Mouse (Mus musculus): ENCODE data around the gene Clrn3. TPM values are rescaled to one million over a fixed set of nuclear protein-coding genes. Genes with fewer than 3 reads are reported as not detected.

Gene Clrn3
- total RNA-seq, 2 experiments from 2014 or later: not detected

DNA sequence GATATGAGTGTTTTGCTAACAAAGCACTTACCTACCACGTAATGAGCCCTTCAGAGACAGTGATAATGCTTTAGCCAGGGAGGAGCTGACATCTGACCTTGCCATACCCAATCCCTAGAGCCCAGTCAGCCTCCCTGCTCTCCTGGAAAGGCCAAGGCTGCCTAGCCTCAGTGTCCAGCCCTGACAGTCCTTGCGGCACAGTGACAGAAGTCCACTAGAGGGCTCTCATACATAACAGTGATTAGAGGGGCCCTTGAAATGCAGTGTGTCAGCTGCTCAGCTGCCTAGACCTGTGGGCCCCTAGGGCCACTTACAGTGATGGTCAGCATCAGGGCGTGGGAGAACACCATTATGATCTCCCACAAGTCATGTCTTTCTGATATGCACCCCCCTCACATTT is 33.2 kb downstream of the Clrn3 start:
- peak in 1 of 2 experiments; percentile 25 for DNase-seq (ENCODE audit: low spot score in 2 of 2)
- intact Hi-C loops (cut with DNase I): loop anchor here (2.0 to 5.0 kb wide), 2 partner anchors 173 to 242 kb away; no protein-coding TSS in a partner anchor

DNA sequence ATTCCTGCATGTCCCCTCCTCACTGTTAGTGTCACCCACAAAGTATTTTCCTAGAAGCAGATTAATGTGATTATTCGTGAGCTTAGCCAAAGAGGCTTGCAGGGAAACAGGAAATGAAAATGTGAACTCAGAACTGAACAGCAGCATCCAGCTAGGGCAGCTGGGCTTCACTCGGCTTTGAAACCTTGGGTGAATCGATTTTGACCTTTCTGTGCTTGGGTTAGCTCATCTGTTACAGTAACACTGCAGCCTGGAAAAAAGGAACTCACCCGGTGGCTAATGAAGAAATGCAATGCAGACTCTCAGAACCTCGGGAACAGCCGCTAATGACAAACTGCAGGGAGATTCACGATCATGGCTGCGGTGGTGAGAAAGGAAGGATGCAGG is 38.0 kb downstream of the Clrn3 start:
- DNase-seq (ENCODE audit: low spot score in 2 of 2): no peak
- intact Hi-C loops (cut with DNase I): no loop called here

DNA sequence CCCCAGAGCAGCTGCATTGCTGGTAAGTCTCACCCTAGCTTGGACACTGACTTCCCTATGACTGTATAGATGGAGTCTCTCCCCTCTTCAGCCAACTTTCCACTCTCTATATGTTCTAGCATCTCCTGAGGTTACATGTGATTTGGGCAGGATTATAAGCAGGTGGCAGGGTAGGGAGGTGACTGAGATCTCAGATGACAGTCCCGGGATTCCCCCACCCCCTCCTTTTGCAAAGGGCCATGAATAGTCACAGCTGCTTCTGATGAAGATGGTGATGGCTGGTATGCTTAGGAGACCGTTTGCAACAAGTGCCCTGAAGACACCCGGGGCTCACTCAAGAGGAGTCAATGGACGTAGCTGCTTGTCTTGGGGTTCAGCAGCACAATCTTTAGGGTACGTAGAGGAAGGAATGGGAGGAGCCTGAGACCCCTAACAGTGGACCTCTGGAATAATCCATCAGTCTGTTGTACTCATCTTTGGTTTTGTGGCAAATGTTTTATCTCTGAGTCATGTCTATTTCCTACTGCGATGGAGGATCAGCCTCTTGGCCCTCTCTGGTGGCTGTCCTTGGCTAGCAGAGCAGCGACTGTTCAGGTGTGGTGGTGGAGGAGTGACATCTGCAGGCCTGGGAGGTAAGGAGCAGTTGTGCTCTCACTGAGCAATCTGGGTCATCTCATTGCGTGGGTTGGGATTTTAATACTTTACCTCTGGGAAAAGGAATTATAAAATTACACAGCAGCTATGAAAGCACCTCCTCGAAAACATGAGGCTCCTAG is 38.5 kb downstream of the Clrn3 start:
- no peak for DNase-seq (ENCODE audit: low spot score in 2 of 2)
- intact Hi-C loops (cut with DNase I): loop anchor here (2.0 to 10.0 kb wide), 4 partner anchors 141 to 1818 kb away; no protein-coding TSS in a partner anchor

- intact Hi-C loops (cut with DNase I): loop anchor here (2.0 to 10.0 kb wide), 4 partner anchors 142 to 1816 kb away; no protein-coding TSS in a partner anchor
- no peak for DNase-seq (ENCODE audit: low spot score in 2 of 2)
These were observed 40.1 kb downstream of the Clrn3 start for GRCm38 (mm10) chr7:135488214-135488810.

GRCm38 (mm10) chr7:135487423-135487822 is 41.0 kb downstream of the Clrn3 start:
- peak; percentile 63 to 66 for DNase-seq (ENCODE audit: low spot score in 2 of 2)
- intact Hi-C loops (cut with DNase I): loop anchor here (1.0 to 10.0 kb wide), 4 partner anchors 84 to 1815 kb away; no protein-coding TSS in a partner anchor

GRCm38 (mm10) chr7:135486645-135487382 is 41.6 kb downstream of the Clrn3 start:
- DNase-seq (ENCODE audit: low spot score in 2 of 2): no peak
- intact Hi-C loops (cut with DNase I): loop anchor here (1.0 to 10.0 kb wide), 4 partner anchors 84 to 1815 kb away; no protein-coding TSS in a partner anchor

- intact Hi-C loops (cut with DNase I): loop anchor here (5.0 to 10.0 kb wide), 3 partner anchors 1631 to 1814 kb away; no protein-coding TSS in a partner anchor
- peak; percentile 57 to 60 for DNase-seq (ENCODE audit: low spot score in 2 of 2)
These were observed 42.6 kb downstream of the Clrn3 start for GRCm38 (mm10) chr7:135485796-135486410.

- no peak for DNase-seq (ENCODE audit: low spot score in 2 of 2)
- intact Hi-C loops (cut with DNase I): loop anchor here (5.0 to 10.0 kb wide), 3 partner anchors 1630 to 1813 kb away; no protein-coding TSS in a partner anchor
These were observed 43.2 kb downstream of the Clrn3 start for GRCm38 (mm10) chr7:135485116-135485795.

DNA sequence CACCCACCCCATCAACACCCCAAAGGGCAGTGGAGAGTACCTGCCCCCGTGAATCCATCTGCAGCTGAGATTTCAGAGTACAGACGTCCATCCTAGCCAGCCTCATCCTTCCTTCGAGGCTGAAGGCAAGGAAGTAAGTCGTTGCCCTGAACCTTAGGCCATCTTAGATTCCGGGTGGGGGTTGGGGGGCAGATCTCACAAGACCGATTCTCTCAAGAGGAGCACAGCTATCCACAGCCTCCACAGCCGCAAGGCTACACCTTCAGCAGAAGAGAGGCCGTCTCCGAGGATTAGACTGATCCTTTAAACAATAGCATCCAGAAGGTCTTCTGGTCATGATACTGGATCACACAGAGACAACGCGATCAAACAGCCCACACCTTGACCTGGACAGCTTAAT is 44.1 kb downstream of the Clrn3 start:
- no peak for DNase-seq (ENCODE audit: low spot score in 2 of 2)
- intact Hi-C loops (cut with DNase I): loop anchor here (10.0 kb wide), 1 partner anchor 1630 kb away; no protein-coding TSS in a partner anchor

DNA sequence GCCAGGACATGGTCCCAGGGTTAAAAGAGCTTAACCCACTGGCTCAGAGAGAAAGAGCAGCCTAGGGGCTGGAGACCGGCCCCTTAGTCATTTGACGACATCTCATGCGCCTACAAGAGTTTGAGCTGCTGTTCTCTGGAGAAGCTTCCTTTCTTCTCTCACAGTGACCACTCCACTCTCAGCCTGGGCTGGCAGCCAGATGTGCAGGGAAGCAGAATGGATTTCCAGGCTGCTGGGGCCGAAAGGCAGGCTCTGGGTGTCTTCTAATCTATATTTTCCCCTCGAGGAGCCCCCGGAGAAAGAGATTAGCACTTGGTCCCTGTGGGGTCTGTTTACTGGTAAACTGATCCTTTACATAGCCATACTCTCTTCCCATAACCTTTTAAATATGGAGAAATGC is 44.7 kb downstream of the Clrn3 start:
- intact Hi-C loops (cut with DNase I): loop anchor here (10.0 kb wide), 1 partner anchor 1629 kb away; no protein-coding TSS in a partner anchor
- no peak for DNase-seq (ENCODE audit: low spot score in 2 of 2)

GRCm38 (mm10) chr7:135481150-135481549 is 47.3 kb downstream of the Clrn3 start:
- no peak for DNase-seq (ENCODE audit: low spot score in 2 of 2)
- intact Hi-C loops (cut with DNase I): loop anchor here (10.0 kb wide), 1 partner anchor 1626 kb away; no protein-coding TSS in a partner anchor

- intact Hi-C loops (cut with DNase I): loop anchor here (10.0 kb wide), 1 partner anchor 1625 kb away; no protein-coding TSS in a partner anchor
- DNase-seq (ENCODE audit: low spot score in 2 of 2): no peak
These were observed 48.5 kb downstream of the Clrn3 start for GRCm38 (mm10) chr7:135479912-135480311.

GRCm38 (mm10) chr7:135479322-135479880 is 49.1 kb downstream of the Clrn3 start:
- intact Hi-C loops (cut with DNase I): no loop called here
- peak in 1 of 2 experiments; percentile 22 for DNase-seq (ENCODE audit: low spot score in 2 of 2)

DNA sequence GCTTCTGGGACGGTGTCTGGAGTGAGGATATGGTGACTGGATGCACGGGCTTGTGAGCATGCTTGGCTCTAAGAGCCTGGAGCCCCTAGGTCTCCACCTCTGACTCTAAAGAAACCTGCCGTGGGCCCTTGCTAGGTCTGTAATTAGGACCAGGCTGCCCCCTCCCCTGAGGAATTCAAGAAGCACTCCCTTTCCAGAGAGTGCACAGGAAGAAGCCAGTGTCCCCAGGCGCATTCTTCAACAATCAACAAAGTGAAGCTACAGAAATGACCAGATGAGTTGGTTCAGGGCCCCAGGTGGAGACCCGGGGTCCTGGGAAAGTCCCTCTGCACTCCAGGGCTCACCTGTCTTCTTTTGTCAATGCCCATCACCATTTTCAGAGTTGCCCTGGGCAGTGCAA is 51.2 kb downstream of the Clrn3 start:
- no peak for DNase-seq (ENCODE audit: low spot score in 2 of 2)
- intact Hi-C loops (cut with DNase I): no loop called here

- no peak for DNase-seq (ENCODE audit: low spot score in 2 of 2)
- intact Hi-C loops (cut with DNase I): no loop called here
These were observed 52.5 kb downstream of the Clrn3 start for GRCm38 (mm10) chr7:135475981-135476380.

- intact Hi-C loops (cut with DNase I): no loop called here
- DNase-seq (ENCODE audit: low spot score in 2 of 2): peak in 1 of 2 experiments; percentile 62
These were observed 58.1 kb downstream of the Clrn3 start for GRCm38 (mm10) chr7:135470319-135470718.

DNA sequence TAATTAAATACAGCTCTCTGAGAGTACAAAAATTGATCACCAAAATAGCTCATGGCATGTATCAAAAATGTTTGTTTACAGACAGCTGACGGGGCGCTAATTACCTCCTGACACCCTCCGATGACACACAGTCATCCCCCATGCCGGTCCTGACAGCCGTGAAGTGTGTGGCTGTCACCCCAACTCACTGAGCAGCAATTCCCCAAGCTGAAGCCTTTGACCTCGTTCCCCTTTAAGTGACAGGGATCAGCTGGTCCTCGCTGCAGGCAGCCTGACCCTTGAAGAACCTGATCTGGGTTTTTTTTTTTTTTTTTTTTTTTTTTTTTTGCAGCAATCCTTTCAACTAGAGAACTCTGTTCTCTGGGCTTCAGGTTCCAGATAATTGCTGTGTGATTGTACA is 59.8 kb downstream of the Clrn3 start:
- no peak for DNase-seq (ENCODE audit: low spot score in 2 of 2)
- intact Hi-C loops (cut with DNase I): loop anchor here (10.0 kb wide), 1 partner anchor 524 kb away; no protein-coding TSS in a partner anchor

GRCm38 (mm10) chr7:135465293-135465692 is 63.2 kb downstream of the Clrn3 start:
- DNase-seq (ENCODE audit: low spot score in 2 of 2): peak in 1 of 2 experiments; percentile 42

More at GRCm38 (mm10) chr7:135465293-135465692, 63.2 kb downstream of the Clrn3 start:
- intact Hi-C loops (cut with DNase I): loop anchor here (1.0 to 10.0 kb wide), 2 partner anchors 62 to 520 kb away; no protein-coding TSS in a partner anchor
